Mouse (Mus musculus) stomach, postnatal 0 days (tissue): ENCODE measurements at regions not wholly inside any gene's neighbourhood (a gene's known extent, or its start where the extent isn't known, plus 50 kb on each side); places are given as distances from the start of the nearest gene placed in this dataset.

ENCODE experiments used
- ATAC-seq: fragments of 200-750 bp; cut with Nextera tagmentation; 2 replicates; pipeline ENCODE4 v1.8.0; 2017; ENCODE audit not compliant: low FRiP score, low TSS enrichment
- DNase-seq: peaks from one replicate; pipeline ENCODE4 v3.0.0-alpha.2; 2016; ENCODE audit warnings: low spot score
- H3K27ac ChIP-seq: fragments of 300-500 bp; sonication (generic); replicated peaks from 2 replicates; pipeline ENCODE4 v1.5.1; 2014; ENCODE audit warnings: mild to moderate bottlenecking, control low read depth
- H3K27me3 ChIP-seq: fragments of 300-500 bp; sonication (generic); 2 replicates; pipeline ENCODE4 v1.6.1; 2014; ENCODE audit warnings: low read length; ENCODE audit not compliant: control insufficient read depth, insufficient read depth
- H3K36me3 ChIP-seq: fragments of 300-500 bp; sonication (generic); 2 replicates; pipeline ENCODE4 v1.6.1; 2014; ENCODE audit warnings: low read length, mixed read lengths; ENCODE audit not compliant: control insufficient read depth, insufficient read depth
- H3K4me1 ChIP-seq: fragments of 300-500 bp; sonication (generic); replicated peaks from 2 replicates; pipeline ENCODE4 v1.6.1; 2014; ENCODE audit warnings: antibody characterized with exemption; ENCODE audit not compliant: control insufficient read depth, insufficient read depth
- H3K4me2 ChIP-seq: fragments of 300-500 bp; sonication (generic); replicated peaks from 2 replicates; pipeline ENCODE4 v1.6.1; 2014; ENCODE audit warnings: low read depth, mild to moderate bottlenecking, control low read depth, moderate library complexity
- H3K4me3 ChIP-seq: fragments of 300-500 bp; sonication (generic); 2 replicates; pipeline ENCODE4 v1.5.1; 2014; ENCODE audit warnings: low read depth, low read length, control low read depth
- H3K9ac ChIP-seq: fragments of 300-500 bp; sonication (generic); 2 replicates; pipeline ENCODE4 v1.6.1; 2014; ENCODE audit warnings: mild to moderate bottlenecking, low read length, control low read depth, mixed read lengths
- H3K9me3 ChIP-seq: fragments of 300-500 bp; sonication (generic); 2 replicates; pipeline ENCODE4 v1.6.1; 2016; ENCODE audit warnings: low read length; ENCODE audit not compliant: control insufficient read depth
- CTCF ChIP-seq: IDR thresholded peaks from 2 replicates; pipeline ENCODE4 v1.5.1; 2016; ENCODE audit warnings: antibody characterized with exemption, low read depth, mild to moderate bottlenecking, moderate library complexity
- EP300 ChIP-seq: optimal IDR thresholded peaks from 2 replicates; pipeline ENCODE3; 2016; ENCODE audit warnings: antibody characterized with exemption
- WGBS: fragments of 180-500 bp; shearing (Covaris S2); extraction: QIAGEN DNeasy Blood & Tissue Kit; methylation state at CpG from one replicate; pipeline ENCODE4 v1.1.7; 2014; 5-methylcytosine and 5-hydroxymethylcytosine counted together

DNA sequence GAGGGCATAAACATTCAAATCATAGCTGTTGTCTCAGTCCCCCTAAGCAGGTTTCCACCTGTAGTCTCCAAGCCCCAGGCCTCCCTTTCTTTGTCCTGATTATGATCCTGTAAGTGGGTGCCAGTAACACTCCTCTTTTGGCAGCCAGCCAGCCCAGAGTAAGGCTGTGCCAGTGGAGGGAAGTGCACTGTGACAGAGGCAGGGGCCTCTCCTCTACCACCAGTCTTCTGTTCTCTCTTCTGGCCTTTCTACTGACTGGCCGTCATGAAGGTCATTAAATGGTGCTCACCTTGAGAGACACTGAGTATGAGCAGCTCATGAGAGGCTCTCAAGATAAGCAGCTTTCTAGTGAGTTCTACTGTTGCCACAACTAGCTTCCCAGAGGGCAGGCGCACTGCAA, 63.5 kb upstream of the Met start:
- ATAC-seq, result 0 out of 2 replicates have a peak, but pooled peaks have one; percentile 51
- peak; percentile 21 for DNase-seq
- TF ChIP-seq CTCF (no peak), EP300 (no peak)
- WGBS, result 53% methylated on average over 2 of the region's 2 CpGs
- Histone ChIP-seq H3K4me3 (no peak overlapping the region), H3K27me3 (no peaks in the 10 kb centered on the region), H3K9ac (no peak overlapping the region), H3K36me3 (no peaks in the 10 kb centered on the region), H3K4me1 (no peaks in the 10 kb centered on the region), H3K4me2 (no peak overlapping the region), H3K27ac (no peak overlapping the region), H3K9me3 (no peaks in the 10 kb centered on the region)

DNA sequence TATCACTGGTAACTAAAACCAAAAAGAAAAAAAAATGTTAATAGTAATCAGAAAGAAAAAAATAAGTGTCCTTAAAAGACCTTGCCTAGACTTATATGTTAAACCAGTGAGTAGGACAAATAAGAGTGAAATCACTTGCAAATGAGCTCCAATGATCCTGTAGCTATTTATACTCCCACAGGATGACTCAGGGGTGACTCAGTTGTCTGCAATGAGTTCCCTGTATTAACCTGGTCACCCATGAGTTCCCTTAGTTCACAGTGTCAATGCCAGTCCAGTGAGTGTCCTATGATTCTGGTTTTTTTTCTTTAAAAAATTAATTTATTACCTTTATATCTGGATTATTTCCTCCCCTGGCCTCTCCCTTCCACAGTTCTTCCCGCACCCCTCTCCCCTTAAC, 55.5 kb upstream of the Met start:
- WGBS, result 88% methylated on average over 1 of the region's 1 CpGs
- Histone ChIP-seq H3K9me3 (no peaks in the 10 kb centered on the region), H3K27ac (no peak overlapping the region), H3K9ac (no peak overlapping the region), H3K4me2 (no peak overlapping the region), H3K36me3 (no peaks in the 10 kb centered on the region), H3K27me3 (no peaks in the 10 kb centered on the region), H3K4me3 (no peak overlapping the region), H3K4me1 (no peaks in the 10 kb centered on the region)
- peak; percentile 72; the same call in 1 of the 2 replicates for ATAC-seq
- DNase-seq, result no peak
- no peak for TF ChIP-seq CTCF
- no peak for TF ChIP-seq EP300

DNA sequence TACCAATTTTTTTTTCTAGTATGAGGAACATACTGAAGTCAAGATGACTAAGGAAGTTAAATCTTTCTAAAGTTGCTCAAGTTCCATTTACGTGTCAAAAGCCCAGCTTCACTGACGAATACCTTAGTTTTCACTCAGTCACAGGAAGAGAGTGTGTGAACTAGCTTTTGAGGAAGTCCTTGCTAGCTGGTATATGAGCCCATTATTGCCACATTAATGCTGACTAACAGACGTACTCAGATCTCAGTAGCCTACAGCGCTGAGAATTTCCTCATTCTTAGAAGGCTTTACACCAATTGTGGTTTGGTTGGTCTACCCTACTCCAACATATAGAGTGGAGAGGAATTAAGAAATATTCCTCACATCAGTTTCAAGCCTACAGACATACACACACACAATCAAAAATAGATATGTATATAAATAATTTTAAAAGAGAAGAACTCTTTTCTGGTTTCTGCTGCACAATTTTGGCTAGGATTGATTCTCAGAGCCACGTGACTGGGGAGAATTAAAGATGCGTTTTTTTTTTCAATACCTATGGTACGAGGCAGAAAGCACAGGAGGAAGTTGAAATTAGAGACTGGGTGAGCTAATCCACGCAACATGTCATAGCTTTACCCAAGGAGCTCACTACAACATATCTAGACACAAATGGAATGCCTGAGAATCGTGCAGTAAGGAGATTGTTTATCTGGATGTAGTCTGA, 53.7 kb upstream of the Met start:
- Histone ChIP-seq H3K9ac (no peak overlapping the region), H3K36me3 (no peaks in the 10 kb centered on the region), H3K9me3 (no peaks in the 10 kb centered on the region), H3K27ac (no peak overlapping the region), H3K4me2 (no peak overlapping the region), H3K4me3 (no peak overlapping the region), H3K4me1 (no peaks in the 10 kb centered on the region), H3K27me3 (no peaks in the 10 kb centered on the region)
- no peak for DNase-seq
- no peak for TF ChIP-seq CTCF
- no peak for TF ChIP-seq EP300
- ATAC-seq, result no peak
- 56% methylated on average over 9 of the region's 9 CpGs for WGBS

DNA sequence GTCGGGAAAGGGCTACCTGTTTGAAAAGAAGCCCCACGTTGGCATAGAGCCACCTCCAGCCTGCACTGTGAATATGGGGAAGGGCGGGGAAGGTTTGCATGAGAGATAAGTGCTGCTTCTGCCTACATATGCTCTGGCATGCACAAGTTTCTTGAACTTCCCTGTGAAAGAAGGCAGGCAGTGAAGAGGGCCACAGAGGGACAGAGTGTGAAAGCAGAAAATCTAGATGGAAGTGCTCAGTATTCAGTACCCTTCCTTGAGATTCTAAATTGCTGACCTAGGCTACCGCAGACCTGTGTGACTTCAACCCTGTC, 53.2 kb upstream of the Met start:
- no peaks in the 10 kb centered on the region for H3K9me3 ChIP-seq
- no peak for DNase-seq
- H3K36me3 ChIP-seq, result no peaks in the 10 kb centered on the region
- no peak overlapping the region for H3K9ac ChIP-seq
- no peaks in the 10 kb centered on the region for H3K27me3 ChIP-seq
- no peak overlapping the region for H3K27ac ChIP-seq
- H3K4me2 ChIP-seq, result no peak overlapping the region
- TF ChIP-seq EP300, result no peak
- no peak for TF ChIP-seq CTCF
- no peak for ATAC-seq
- no peak overlapping the region for H3K4me3 ChIP-seq
- WGBS, result 43% methylated on average over 4 of the region's 4 CpGs
- no peaks in the 10 kb centered on the region for H3K4me1 ChIP-seq
